Mouse (Mus musculus) left cerebral cortex, postnatal 36 days (tissue): ENCODE measurements around the gene Clec2l. TPM values are rescaled to one million over a fixed set of nuclear protein-coding genes. Genes with fewer than 3 reads are reported as not detected.

Source experiments
- DNase-seq, 2 experiments: peaks; one replicate each; pipeline ENCODE4 v3.0.0; 2021 to 2022; ENCODE audit warnings: low spot score in 2 of 2, mixed read lengths in 1 of 2
- intact Hi-C: fragments of 180-260 bp; cut with DNase I; formaldehyde crosslinking; loops from one replicate; pipeline ENCODE4 v1.15.1; 2025
- total RNA-seq, 2 experiments: library from RNA; stranded (reverse); gene quantifications; 2 replicates each; pipeline ENCODE4 v1.2.3; 2021

Clec2l gene
- total RNA-seq, 2 experiments from 2014 or later: 74.5 to 92.6 TPM

DNA sequence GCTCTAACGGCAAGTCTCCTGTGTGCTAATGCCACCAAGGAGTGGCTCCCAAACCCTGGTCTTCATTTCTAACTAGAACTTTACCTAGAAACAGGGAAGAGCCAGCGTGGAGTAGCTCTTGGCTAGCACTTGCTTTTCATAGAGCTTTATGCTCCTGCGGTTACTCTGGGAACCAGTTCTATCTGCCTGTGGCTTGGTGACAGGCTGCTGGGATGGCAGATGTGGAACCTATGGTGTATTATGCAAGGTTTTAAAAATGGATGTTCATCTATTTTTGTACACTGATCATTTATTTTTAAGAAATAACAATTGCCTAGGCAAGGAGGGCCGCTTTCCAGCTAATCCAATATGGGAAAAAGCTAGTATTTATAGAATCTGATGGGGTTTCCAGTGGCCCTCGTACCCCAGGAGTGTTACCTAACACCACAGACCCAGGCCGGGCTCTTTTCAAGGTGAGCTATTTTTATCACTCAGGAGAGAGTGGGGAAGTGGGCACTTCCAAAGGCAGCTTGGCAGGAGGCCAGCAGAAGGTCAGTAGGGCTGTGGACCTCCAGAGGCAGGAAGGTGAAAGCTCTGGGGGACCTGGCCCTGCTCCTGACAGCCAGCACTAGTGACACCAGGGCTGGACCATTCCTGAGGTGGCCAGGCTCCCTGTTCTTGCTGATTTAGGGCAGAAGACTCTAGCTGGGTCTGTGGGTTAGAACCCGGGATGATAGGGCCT, 41.6 kb downstream of the Clec2l start:
- intact Hi-C loops: no loop called here
- DNase-seq: no peak

DNA sequence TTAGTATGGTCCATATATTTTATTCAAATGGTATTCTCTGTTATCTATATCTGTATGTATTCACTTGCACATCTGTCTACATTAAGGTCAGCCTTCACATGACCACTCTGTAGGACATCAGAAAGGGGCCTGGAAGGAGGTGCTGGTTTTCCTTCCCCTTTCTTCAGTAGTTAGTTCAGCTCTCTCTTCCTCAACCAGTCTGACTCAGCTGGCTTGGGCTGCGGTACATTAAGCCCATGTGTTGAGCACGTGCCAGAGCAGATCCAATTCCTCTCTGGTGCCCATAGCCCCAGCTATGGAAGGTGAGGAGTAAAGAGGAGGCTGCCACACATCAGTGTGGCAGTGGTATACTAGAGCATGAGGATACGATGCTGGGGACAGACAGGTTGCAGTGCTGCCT, 47.6 kb downstream of the Clec2l start:
- intact Hi-C loops: no loop called here

DNA sequence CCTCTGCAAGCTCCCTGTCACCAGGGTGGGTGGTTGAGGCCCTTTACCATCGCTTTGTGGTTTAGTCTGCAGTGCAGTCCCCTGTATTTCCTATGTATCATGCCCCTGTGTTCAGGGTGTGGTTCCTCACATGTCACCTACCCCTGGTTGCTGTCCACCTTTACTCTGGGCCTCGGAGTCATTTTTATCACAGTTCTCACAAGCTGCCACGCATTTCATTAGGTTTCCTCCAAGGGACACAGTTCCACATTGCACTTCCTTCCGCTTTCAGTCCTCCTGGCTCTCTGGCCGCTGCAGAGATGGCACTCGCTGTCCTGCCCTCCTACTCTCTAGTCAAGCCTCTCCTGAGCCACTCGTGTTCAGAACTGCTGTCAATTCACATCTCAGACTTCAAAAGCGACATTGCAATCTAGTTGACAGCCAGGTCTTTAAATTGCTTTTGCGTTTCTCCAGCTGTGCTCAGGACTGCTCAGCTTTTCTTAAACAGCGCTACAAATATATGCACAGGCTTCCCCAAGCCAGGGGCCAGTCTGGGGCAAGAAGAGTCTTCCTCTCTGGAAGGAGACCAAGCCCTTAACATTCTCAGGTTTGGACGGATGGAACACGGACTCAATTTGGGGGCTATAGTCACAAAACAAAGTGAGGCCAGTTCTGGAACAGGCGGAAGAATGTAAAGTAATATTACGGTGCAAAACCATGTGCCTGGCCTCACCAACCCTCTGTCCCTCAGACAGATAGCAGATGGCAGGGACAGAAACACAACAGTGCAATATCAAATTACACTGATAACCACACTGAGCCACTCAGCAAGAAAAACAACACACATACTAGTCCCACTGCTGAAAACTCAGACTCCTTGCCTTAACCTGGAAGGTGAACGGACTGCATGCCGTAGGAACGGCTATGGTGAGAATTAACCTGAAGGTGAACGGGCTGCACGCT, 51.4 kb downstream of the Clec2l start:
- no peak for DNase-seq
- intact Hi-C loops: no loop called here

More for the DNA sequence above, 47.6 kb downstream of the Clec2l start:
- no peak for DNase-seq

GRCm38 (mm10) chr6:38715881-38716280, 53.0 kb downstream of the Clec2l start:
- DNase-seq: no peak
- intact Hi-C loops: no loop called here

GRCm38 (mm10) chr6:38718625-38719024, 55.8 kb downstream of the Clec2l start:
- intact Hi-C loops: no loop called here
- DNase-seq: no peak

DNA sequence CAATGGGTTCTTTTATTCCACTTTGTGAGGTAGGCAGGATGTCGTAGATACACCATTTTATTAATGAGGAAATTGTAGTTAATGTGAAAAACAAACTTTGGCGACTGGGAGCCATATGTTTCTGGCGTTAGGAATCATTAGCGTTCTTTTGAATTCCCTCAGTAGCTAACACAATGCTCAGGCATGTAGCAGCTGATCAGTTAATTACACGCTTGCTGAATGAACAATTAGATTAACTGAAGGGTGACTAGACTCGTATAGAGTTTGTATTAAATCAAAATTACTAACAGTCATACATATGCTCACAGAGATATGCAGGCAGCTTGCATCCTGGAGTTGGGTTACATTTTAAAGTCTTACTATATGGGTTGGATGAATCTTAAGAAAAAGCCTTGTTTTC, 56.4 kb downstream of the Clec2l start:
- DNase-seq: no peak
- intact Hi-C loops: no loop called here

GRCm38 (mm10) chr6:38721361-38721760, 58.5 kb downstream of the Clec2l start:
- no peak for DNase-seq
- intact Hi-C loops: no loop called here

GRCm38 (mm10) chr6:38725515-38725914, 62.6 kb downstream of the Clec2l start:
- intact Hi-C loops: no loop called here
- no peak for DNase-seq

Other genes with a start within 250 kb of the Clec2l start
- gene Ubn2, start 229.1 kb upstream of the Clec2l start, total RNA-seq: 10 to 100 TPM; 44.3 to 62.6 TPM
- 10 to 100 TPM; 53.8 to 60.6 TPM for gene Fmc1, start 129.6 kb upstream of the Clec2l start, total RNA-seq
- gene Luc7l2, start 111.7 kb upstream of the Clec2l start, total RNA-seq: 100 to 1,000 TPM; 124 to 217 TPM
- gene Klrg2, start 25.8 kb upstream of the Clec2l start, total RNA-seq: 1 to 10 TPM in 1 of 2 experiments, under 1 TPM in 1; 0.74 to 1.4 TPM
- 1 to 10 TPM; 2.3 TPM for gene Tbxas1, start 212.3 kb downstream of the Clec2l start, total RNA-seq
- 10 to 100 TPM; 52.4 to 60.9 TPM for gene Hipk2, start 213.1 kb downstream of the Clec2l start, total RNA-seq